Mouse (Mus musculus): ENCODE data around the gene Nt5c3.

DNA sequence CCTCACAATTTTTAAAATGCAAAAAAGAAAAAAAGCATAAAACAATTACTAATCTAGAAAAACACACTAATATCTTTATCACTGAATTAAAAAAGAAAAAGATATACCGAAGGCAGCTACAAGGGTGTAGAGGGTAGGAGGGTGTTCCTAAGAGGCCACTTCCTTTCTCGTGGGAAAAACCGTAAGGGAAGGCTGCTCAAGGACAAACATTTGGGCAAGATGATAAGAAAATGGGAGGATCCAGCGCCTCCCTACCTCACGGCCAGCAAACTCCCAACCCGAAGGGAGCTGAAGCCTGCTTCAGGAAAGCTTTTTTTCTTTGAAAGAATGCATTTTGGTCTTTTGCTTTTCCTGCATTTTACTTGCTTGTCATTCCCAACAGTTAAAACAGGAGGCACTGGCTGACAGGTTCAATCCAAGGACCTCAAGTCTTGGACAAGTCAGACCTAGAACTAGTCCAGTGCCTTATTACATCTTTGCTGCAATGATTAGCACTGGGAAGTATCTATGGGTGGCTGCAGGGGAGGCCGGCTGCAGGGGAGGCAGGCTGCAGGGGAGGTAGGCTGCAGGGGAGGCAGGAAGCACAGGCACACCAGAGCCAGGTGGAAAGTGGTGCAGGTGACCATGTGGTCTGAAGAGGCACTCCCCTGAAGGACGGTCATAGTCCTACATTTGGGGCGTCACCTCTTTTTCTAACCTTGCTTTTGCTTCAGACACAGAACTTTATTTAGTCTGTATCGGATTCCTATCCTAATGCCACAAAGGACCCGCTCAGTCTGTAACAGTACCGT, 6.0 kb downstream of the Nt5c3 start:
- TF ChIP-seq POLR2A (IDR thresholded peaks at IDR 0.05; ENCODE audit: extremely low read depth, insufficient read depth, low read length) (no peak), CTCF (IDR thresholded peaks at IDR 0.05; ENCODE audit: extremely low read depth, insufficient read depth, low read length) (no peak)

Measured in cortical plate, adult 2 months (tissue).